Mouse (Mus musculus) midbrain, embryonic 13.5 days (tissue): ENCODE measurements around the gene Olfr1129. TPM values are rescaled to one million over a fixed set of nuclear protein-coding genes. Genes with fewer than 3 reads are reported as not detected.
"Not testable (repeated sequence)": the region's sequence is repeated elsewhere in the genome, so short reads cannot be mapped to it uniquely, and the experiment has no call there.

Experiments
- ATAC-seq: fragments of 200-750 bp; cut with Nextera tagmentation; 2 replicates; pipeline ENCODE4 v1.8.0; 2017; ENCODE audit warnings: mild to moderate bottlenecking, moderate TSS enrichment, moderate library complexity
- H3K27ac ChIP-seq: fragments of 300-500 bp; sonication (generic); 2 replicates; pipeline ENCODE4 v1.5.1; 2015; ENCODE audit warnings: inconsistent platforms, mild to moderate bottlenecking, moderate library complexity
- H3K27me3 ChIP-seq: fragments of 300-500 bp; sonication (generic); 2 replicates; pipeline ENCODE4 v1.6.1; 2015; ENCODE audit warnings: mild to moderate bottlenecking, inconsistent platforms
- H3K36me3 ChIP-seq: fragments of 300-500 bp; sonication (generic); 2 replicates; pipeline ENCODE4 v1.6.1; 2015; ENCODE audit warnings: mild to moderate bottlenecking, inconsistent platforms
- H3K4me1 ChIP-seq: fragments of 300-500 bp; sonication (generic); replicated peaks from 2 replicates; pipeline ENCODE4 v1.6.1; 2015; ENCODE audit warnings: inconsistent platforms
- H3K4me2 ChIP-seq: fragments of 300-500 bp; sonication (generic); replicated peaks from 2 replicates; pipeline ENCODE4 v1.6.1; 2015; ENCODE audit warnings: moderate library complexity, mild to moderate bottlenecking, inconsistent platforms
- H3K4me3 ChIP-seq: fragments of 300-500 bp; sonication (generic); replicated peaks from 2 replicates; pipeline ENCODE4 v1.5.1; 2015; ENCODE audit warnings: mild to moderate bottlenecking, inconsistent platforms
- H3K9ac ChIP-seq: fragments of 300-500 bp; sonication (generic); replicated peaks from 2 replicates; pipeline ENCODE4 v1.6.1; 2015; ENCODE audit warnings: mild to moderate bottlenecking, inconsistent platforms
- H3K9me3 ChIP-seq: fragments of 300-500 bp; sonication (generic); 2 replicates; pipeline ENCODE4 v1.6.1; 2016; ENCODE audit warnings: mild to moderate bottlenecking, inconsistent platforms
- WGBS: fragments of 180-500 bp; shearing (Covaris S2); methylation state at CpG from one replicate; pipeline ENCODE4 v1.1.7; 2015; 5-methylcytosine and 5-hydroxymethylcytosine counted together
- polyA plus RNA-seq: library from polyadenylated mRNA; unstranded; fragments of >200 nt; fragmentation: Nextera tagmentation; extraction: Ambion mirVana; gene quantifications from 2 replicates; pipeline ENCODE4 v1.2.1, GENCODE M21; 2015

Gene Olfr1129
- not detected in 2 replicates for polyA plus RNA-seq

- not testable (repeated sequence) for H3K36me3 ChIP-seq, H3K4me3 ChIP-seq, ATAC-seq, H3K9ac ChIP-seq, H3K27me3 ChIP-seq, H3K27ac ChIP-seq, H3K9me3 ChIP-seq, H3K4me1 ChIP-seq, H3K4me2 ChIP-seq
- WGBS, result 82% methylated on average over 1 of the region's 1 CpGs
Measured at GRCm38 (mm10) chr2:87573602-87574001, at the start of gene Olfr1129. Gene Olfr1129, plus strand, starts transcription at chr2:87573902.

DNA sequence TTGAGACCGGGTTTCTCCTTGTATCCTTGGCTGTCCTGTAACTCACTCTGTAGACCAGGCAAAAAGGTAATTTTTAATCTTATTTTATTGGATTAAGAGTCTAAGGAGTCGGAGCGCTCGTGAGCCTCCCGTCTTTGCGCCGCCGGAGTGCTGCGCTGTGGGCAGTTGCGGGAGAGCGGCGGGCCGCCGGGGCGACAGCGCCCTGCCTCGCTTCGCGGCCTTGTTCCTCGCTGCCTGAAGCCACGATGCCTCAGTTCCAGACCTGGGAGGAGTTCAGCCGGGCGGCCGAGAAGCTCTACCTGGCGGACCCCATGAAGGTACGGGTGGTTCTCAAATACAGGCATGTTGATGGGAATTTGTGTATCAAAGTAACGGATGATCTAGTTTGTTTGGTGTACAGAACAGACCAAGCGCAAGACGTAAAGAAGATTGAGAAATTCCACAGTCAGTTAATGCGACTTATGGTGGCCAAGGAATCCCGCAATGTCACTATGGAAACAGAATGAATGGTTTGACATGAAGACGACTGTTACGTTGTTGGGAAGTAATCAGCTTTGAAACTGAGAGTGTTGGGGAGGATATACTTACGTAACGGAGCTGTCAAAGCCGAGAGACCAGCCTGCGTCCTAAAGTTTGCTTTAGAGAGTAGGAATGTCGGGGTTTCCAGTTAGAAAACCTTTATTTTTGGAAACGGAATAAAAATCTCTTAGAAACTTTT is 47.6 kb upstream of the Olfr1129 start:
- Histone ChIP-seq H3K4me2 (peak overlapping the region; percentile 52), H3K4me3 (peak overlapping the region; percentile 33)
- H3K9ac ChIP-seq, H3K36me3 ChIP-seq, H3K9me3 ChIP-seq, H3K4me1 ChIP-seq, H3K27ac ChIP-seq, H3K27me3 ChIP-seq: not testable (repeated sequence)
- WGBS, result 27% methylated on average over 38 of the region's 39 CpGs
- ATAC-seq, result peak; percentile 86

GRCm38 (mm10) chr2:87531496-87531895 is 42.2 kb upstream of the Olfr1129 start, which contains the start of gene Olfr153:
Gene Olfr153, plus strand, starts transcription at chr2:87531796.
- Histone ChIP-seq H3K27ac (no peak within 1 kb of the TSS), H3K4me2 (no peak within 1 kb of the TSS), H3K9ac (no peak within 1 kb of the TSS), H3K27me3 (no peaks in the 10 kb centered on the region), H3K4me1 (no peaks in the 10 kb centered on the region), H3K4me3 (no peak within 1 kb of the TSS), H3K9me3 (no peaks in the 10 kb centered on the region), H3K36me3 (no peaks in the 10 kb centered on the region)
- no peak for ATAC-seq

GRCm38 (mm10) chr2:87534826-87535225 is 38.9 kb upstream of the Olfr1129 start:
- no peak overlapping the region for H3K4me2 ChIP-seq
- H3K27ac ChIP-seq, result no peak overlapping the region
- H3K4me3 ChIP-seq, result no peak overlapping the region
- H3K9me3 ChIP-seq, result no peaks in the 10 kb centered on the region
- H3K36me3 ChIP-seq, result no peaks in the 10 kb centered on the region
- no peaks in the 10 kb centered on the region for H3K27me3 ChIP-seq
- WGBS, result 78% methylated on average over 2 of the region's 2 CpGs
- no peak overlapping the region for H3K9ac ChIP-seq
- H3K4me1 ChIP-seq, result no peaks in the 10 kb centered on the region
- ATAC-seq, result no peak

- H3K36me3 ChIP-seq, result no peaks in the 10 kb centered on the region
- H3K9ac ChIP-seq, result no peak within 1 kb of the TSS
- H3K27me3 ChIP-seq, result no peaks in the 10 kb centered on the region
- no peaks in the 10 kb centered on the region for H3K4me1 ChIP-seq
- no peak within 1 kb of the TSS for H3K4me3 ChIP-seq
- H3K9me3 ChIP-seq, result no peaks in the 10 kb centered on the region
- no peak within 1 kb of the TSS for H3K27ac ChIP-seq
- no peak within 1 kb of the TSS for H3K4me2 ChIP-seq
- WGBS, result 96% methylated on average over 1 of the region's 1 CpGs
- no peak for ATAC-seq
Measured at GRCm38 (mm10) chr2:87545442-87545841, 28.3 kb upstream of the Olfr1129 start, which contains the start of gene Olfr1128. Gene Olfr1128, minus strand, starts transcription at chr2:87545542.

GRCm38 (mm10) chr2:87605912-87606311 is 32.2 kb downstream of the Olfr1129 start, which contains the start of gene Olfr1130:
Gene Olfr1130, plus strand, starts transcription at chr2:87606212.
- not testable (repeated sequence) for H3K4me1 ChIP-seq, ATAC-seq, H3K9me3 ChIP-seq, H3K27me3 ChIP-seq, H3K27ac ChIP-seq, H3K9ac ChIP-seq, H3K4me3 ChIP-seq, H3K36me3 ChIP-seq, H3K4me2 ChIP-seq

DNA sequence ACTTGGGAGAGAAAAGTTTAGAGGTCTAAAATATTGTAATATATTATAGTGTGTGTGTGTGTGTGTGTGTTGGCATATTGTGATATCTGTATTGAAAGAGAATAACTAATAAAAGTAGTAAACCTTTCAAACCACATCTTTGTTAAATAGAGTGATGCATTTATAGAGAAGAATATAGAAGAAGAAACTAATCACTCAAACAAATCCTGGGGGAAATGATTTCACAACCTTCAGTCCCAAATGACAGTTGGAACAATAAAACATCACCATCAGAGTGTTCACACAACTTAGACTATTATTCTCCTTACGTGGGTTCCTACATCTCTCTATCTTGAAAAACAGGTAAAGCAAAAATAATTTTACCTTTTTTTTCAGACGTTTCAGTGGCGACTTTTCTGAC is 53.1 kb downstream of the Olfr1129 start, which contains the start of gene Olfr1131:
Gene Olfr1131, plus strand, starts transcription at position 301 of the 400 bp plus-strand sequence.
- 71% methylated on average over 3 of the region's 3 CpGs for WGBS
- ATAC-seq, result no peak

More for the DNA sequence above, 53.1 kb downstream of the Olfr1129 start, which contains the start of gene Olfr1131:
- H3K9ac ChIP-seq, result no peak within 1 kb of the TSS
- H3K4me1 ChIP-seq, result no peaks in the 10 kb centered on the region
- H3K4me3 ChIP-seq, result no peak within 1 kb of the TSS
- H3K27ac ChIP-seq, result no peak within 1 kb of the TSS
- H3K9me3 ChIP-seq, result no peaks in the 10 kb centered on the region
- no peak within 1 kb of the TSS for H3K4me2 ChIP-seq
- no peaks in the 10 kb centered on the region for H3K27me3 ChIP-seq
- no peaks in the 10 kb centered on the region for H3K36me3 ChIP-seq

Other genes starting within 250 kb of the Olfr1129 start
- gene Olfr1120, start 219.1 kb upstream of the Olfr1129 start, polyA plus RNA-seq, result not detected in 2 replicates
- not detected in 2 replicates for gene Olfr1121, start 204.0 kb upstream of the Olfr1129 start, polyA plus RNA-seq
- not detected in 2 replicates for gene Olfr1122, start 188.1 kb upstream of the Olfr1129 start, polyA plus RNA-seq
- gene Olfr1123, start 157.3 kb upstream of the Olfr1129 start, polyA plus RNA-seq, result not detected in 2 replicates
- 0.07 TPM in 1 of 2 replicates, not detected in the other for gene Olfr1124, start 143.6 kb upstream of the Olfr1129 start, polyA plus RNA-seq
- gene Olfr1126, start 119.9 kb upstream of the Olfr1129 start, polyA plus RNA-seq, result not detected in 2 replicates
- not detected in 2 replicates for gene Pramel7, start 76.8 kb upstream of the Olfr1129 start, polyA plus RNA-seq
- not detected in 2 replicates for gene Pramel6, start 67.3 kb upstream of the Olfr1129 start, polyA plus RNA-seq
- not detected in 2 replicates for gene Olfr153, start 42.1 kb upstream of the Olfr1129 start, polyA plus RNA-seq
- not detected in 2 replicates for gene Olfr1128, start 28.4 kb upstream of the Olfr1129 start, polyA plus RNA-seq
- not detected in 2 replicates for gene Olfr1130, start 32.3 kb downstream of the Olfr1129 start, polyA plus RNA-seq
- gene Olfr1131, start 53.2 kb downstream of the Olfr1129 start, polyA plus RNA-seq, result not detected in 2 replicates
- not detected in 2 replicates for gene Olfr1132, start 63.6 kb downstream of the Olfr1129 start, polyA plus RNA-seq
- not detected in 2 replicates for gene Olfr1133, start 73.5 kb downstream of the Olfr1129 start, polyA plus RNA-seq
- not detected in 2 replicates for gene Olfr1134, start 84.6 kb downstream of the Olfr1129 start, polyA plus RNA-seq
- gene Olfr1135, start 99.8 kb downstream of the Olfr1129 start, polyA plus RNA-seq, result not detected in 2 replicates
- not detected in 2 replicates for gene Olfr1136, start 120.0 kb downstream of the Olfr1129 start, polyA plus RNA-seq
- gene Olfr1137, start 139.3 kb downstream of the Olfr1129 start, polyA plus RNA-seq, result not detected in 2 replicates
- gene Olfr1138, start 166.1 kb downstream of the Olfr1129 start, polyA plus RNA-seq, result not detected in 2 replicates
- not detected in 2 replicates for gene Olfr1140, start 169.8 kb downstream of the Olfr1129 start, polyA plus RNA-seq
- gene Olfr1141, start 180.1 kb downstream of the Olfr1129 start, polyA plus RNA-seq, result not detected in 2 replicates
- gene Olfr152, start 205.6 kb downstream of the Olfr1129 start, polyA plus RNA-seq, result not detected in 2 replicates
- gene Olfr1143, start 226.7 kb downstream of the Olfr1129 start, polyA plus RNA-seq, result not detected in 2 replicates
- not detected in 2 replicates for gene Olfr1145, start 235.9 kb downstream of the Olfr1129 start, polyA plus RNA-seq